Mouse (Mus musculus) layer of hippocampus, adult 2 months (tissue): ENCODE data around the gene D8Ertd738e. TPM values are rescaled to one million over a fixed set of nuclear protein-coding genes. Genes with fewer than 3 reads are reported as not detected.

Experiments used
- DNase-seq, 2 experiments: peaks; one replicate each; pipeline ENCODE4 v3.0.0; 2022; ENCODE audit warnings: low spot score in 2 of 2
- H3K27ac ChIP-seq: fragments of 200-600 bp; 2 replicates; pipeline ENCODE4 v1.8.1; 2022
- H3K4me3 ChIP-seq: fragments of 200-600 bp; 2 replicates; pipeline ENCODE4 v1.8.1; 2022; ENCODE audit warnings: mild to moderate bottlenecking
- CTCF ChIP-seq: fragments of 200-600 bp; conservative IDR thresholded peaks from 2 replicates; pipeline ENCODE4 v1.8.1; 2022; ENCODE audit warnings: antibody characterized with exemption, mild to moderate bottlenecking, moderate library complexity
- total RNA-seq, 2 experiments: library from RNA; stranded (reverse); gene quantifications; 2 replicates each; pipeline ENCODE4 v1.2.3; 2021

The D8Ertd738e gene
- total RNA-seq, 2 experiments from 2014 or later: 143 to 146 TPM

- no peak for TF ChIP-seq CTCF
- DNase-seq: peak in 1 of 2 experiments; percentile 57
- peak overlapping the region; percentile 94 for H3K27ac ChIP-seq
- H3K4me3 ChIP-seq: peak overlapping the region; percentile 47
These were observed 26.0 kb downstream of the D8Ertd738e start for GRCm38 (mm10) chr8:84223322-84224029.

DNA sequence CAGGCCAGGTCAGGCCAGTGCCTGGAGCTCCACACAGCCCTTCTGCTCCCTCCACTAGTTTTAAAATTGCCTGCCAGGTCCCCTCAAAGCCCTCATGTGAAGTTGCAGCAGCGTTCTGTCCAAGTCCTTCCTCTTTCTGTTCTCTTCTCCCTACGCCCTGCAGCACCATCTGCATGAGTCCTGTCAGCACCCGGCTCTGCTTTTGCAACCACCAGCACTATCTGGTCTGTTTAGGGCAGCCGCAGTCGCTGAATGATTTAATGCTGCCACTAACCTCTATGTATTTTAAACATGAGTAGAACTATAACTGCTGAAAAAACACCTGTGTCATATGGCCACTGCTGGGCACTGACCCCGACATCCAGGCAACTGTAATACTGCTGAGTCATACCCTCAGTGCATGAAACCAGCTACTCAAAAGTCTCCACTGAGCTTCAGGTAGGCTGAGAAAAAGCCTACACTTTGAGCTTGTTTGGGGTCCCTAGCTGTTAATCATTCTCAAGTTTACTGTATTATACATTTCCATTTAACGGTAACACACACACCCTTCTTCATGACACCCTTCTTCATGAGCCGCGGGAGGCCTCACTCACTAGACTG, 26.9 kb downstream of the D8Ertd738e start:
- no peak for TF ChIP-seq CTCF
- DNase-seq: peak in 1 of 2 experiments; percentile 65
- Histone ChIP-seq H3K27ac (peak overlapping the region; percentile 94), H3K4me3 (peak overlapping the region; percentile 47)

- Histone ChIP-seq H3K27ac (peak overlapping the region; percentile 69; the same call in 1 of the 2 replicates), H3K4me3 (no peak overlapping the region; the same call in 1 of the 2 replicates)
- DNase-seq: no peak
- TF ChIP-seq CTCF: no peak
These were observed 29.4 kb downstream of the D8Ertd738e start for GRCm38 (mm10) chr8:84220105-84220504.

GRCm38 (mm10) chr8:84218143-84218542, 31.4 kb downstream of the D8Ertd738e start:
- no peak for TF ChIP-seq CTCF
- H3K27ac ChIP-seq: no peak overlapping the region; the same call in 1 of the 2 replicates
- no peak for DNase-seq
- H3K4me3 ChIP-seq: no peak overlapping the region

DNA sequence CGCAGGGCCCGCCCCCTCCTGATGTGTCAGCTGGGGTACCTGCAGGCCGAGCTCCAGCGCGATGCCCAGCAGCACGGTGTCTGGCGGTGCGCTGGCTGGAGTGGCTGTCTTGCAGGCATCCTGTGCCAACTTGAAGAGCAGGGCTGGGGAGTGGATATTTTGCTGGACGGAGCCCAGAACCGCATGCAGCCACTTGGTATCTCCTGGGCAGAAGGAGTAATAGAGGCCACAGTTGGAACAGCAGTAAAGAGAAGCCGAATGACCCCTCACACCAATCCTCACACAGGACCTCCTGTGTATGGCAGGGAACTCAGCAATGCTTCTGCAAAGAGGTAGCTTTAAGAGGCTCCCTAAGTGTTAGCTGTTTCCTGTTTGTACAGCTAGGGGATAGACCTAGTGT, 32.3 kb downstream of the D8Ertd738e start:
- Histone ChIP-seq H3K27ac (no peak overlapping the region), H3K4me3 (no peak overlapping the region)
- no peak for DNase-seq
- no peak for TF ChIP-seq CTCF

GRCm38 (mm10) chr8:84213277-84213676, 36.2 kb downstream of the D8Ertd738e start:
- H3K27ac ChIP-seq: no peak overlapping the region
- no peak for TF ChIP-seq CTCF
- no peak overlapping the region for H3K4me3 ChIP-seq
- DNase-seq: no peak

DNA sequence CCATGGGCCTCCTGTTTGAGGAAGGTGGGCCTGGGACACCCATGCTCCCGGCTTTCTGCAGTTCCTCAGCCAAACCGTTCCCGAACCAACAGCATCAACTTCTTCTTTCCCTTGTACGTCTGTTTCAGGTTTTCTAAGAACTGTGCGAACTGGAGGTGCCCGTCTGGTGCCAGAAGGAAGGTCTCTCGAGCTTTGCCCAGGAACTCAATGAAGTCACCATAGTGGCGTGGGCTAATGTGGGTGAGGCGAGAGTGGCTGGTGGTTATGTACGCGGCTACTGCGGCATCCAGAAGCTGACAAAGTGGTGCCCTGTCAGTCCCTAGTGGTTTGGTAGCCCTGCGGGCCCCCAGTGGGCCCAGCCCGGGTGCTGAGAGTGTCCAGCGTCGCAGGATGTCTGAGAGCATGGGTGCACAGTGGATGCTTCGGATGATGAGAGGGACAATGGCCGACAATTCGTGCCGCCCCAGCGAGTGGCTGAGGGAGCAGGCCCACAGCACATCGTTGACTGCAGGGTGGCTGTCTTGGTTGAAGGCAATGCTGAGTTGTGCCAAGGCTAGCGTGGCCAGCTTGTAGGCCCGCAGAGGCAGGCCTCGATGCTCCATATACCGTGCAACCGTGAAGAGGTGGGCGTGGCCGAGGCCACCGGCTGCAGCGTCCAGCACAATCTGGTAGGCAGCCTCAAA, 37.5 kb downstream of the D8Ertd738e start:
- no peak for TF ChIP-seq CTCF
- H3K27ac ChIP-seq: no peak overlapping the region
- no peak overlapping the region for H3K4me3 ChIP-seq
- DNase-seq: no peak

- Histone ChIP-seq H3K4me3 (no peak overlapping the region), H3K27ac (no peak overlapping the region)
- no peak for TF ChIP-seq CTCF
- DNase-seq: no peak
These were observed 38.3 kb downstream of the D8Ertd738e start for GRCm38 (mm10) chr8:84211202-84211601.

- Histone ChIP-seq H3K27ac (peak overlapping the region; percentile 56), H3K4me3 (peak overlapping the region; percentile 36; the same call in 1 of the 2 replicates)
- TF ChIP-seq CTCF: peak; percentile 97
- peak in 1 of 2 experiments; percentile 90 for DNase-seq
These were observed 39.2 kb downstream of the D8Ertd738e start for GRCm38 (mm10) chr8:84210167-84210791.

GRCm38 (mm10) chr8:84208381-84209380, 40.8 kb downstream of the D8Ertd738e start:
- H3K27ac ChIP-seq: peak overlapping the region; percentile 55; the same call in 1 of the 2 replicates
- no peak for DNase-seq
- H3K4me3 ChIP-seq: no peak overlapping the region
- TF ChIP-seq CTCF: no peak

GRCm38 (mm10) chr8:84207811-84208210, 41.7 kb downstream of the D8Ertd738e start:
- Histone ChIP-seq H3K27ac (peak overlapping the region; percentile 55; the same call in 1 of the 2 replicates), H3K4me3 (no peak overlapping the region)
- DNase-seq: no peak
- TF ChIP-seq CTCF: no peak

DNA sequence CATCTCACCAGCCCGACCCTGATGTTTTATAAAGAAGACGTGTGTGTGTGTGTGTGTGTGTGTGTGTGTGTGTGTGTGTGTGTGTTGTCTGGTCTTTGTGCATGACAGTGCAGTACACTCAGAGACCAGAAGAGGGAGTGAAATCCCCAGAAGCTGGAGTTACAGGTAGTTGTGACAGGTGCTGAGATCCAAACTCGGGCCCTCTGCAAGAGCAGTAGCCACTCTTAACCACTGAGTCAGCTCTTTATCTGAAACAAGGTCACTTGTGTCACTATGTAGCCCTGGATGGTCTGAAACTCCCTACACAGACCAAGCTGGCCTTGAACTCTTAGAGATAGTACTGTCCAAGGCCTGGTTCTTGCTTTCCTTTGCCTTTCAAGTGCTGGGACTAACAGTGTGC, 42.9 kb downstream of the D8Ertd738e start:
- H3K27ac ChIP-seq: no peak overlapping the region
- TF ChIP-seq CTCF: peak; percentile 39

More for the DNA sequence above, 42.9 kb downstream of the D8Ertd738e start:
- no peak for DNase-seq
- no peak overlapping the region for H3K4me3 ChIP-seq
